Mouse (Mus musculus) embryonic fibroblast, embryonic 13.5 days (primary cell): ENCODE data around the gene Fam78b.

Experiments used
- CTCF ChIP-seq: IDR thresholded peaks from 2 replicates; pipeline ENCODE4 v1.5.1; 2011; ENCODE audit warnings: mild to moderate bottlenecking, control low read depth, low read length, moderate library complexity, borderline replicate concordance; ENCODE audit not compliant: insufficient read depth
- POLR2A ChIP-seq: IDR thresholded peaks from 2 replicates; pipeline ENCODE4 v1.6.1; 2011; ENCODE audit warnings: low read depth, mild to moderate bottlenecking, control low read depth, low read length, moderate library complexity

GRCm38 (mm10) chr1:167116733-167117132 is 115.5 kb downstream of the Fam78b start:
- TF ChIP-seq CTCF, result no peak
- TF ChIP-seq POLR2A, result no peak
